In genomic region chr11:82869506-82870172, GRCm38 (mm10) we compare ENCODE assay signal across 8 mouse cellular contexts. TPM values are rescaled to one million over a fixed set of nuclear protein-coding genes. Genes with fewer than 3 reads are reported as not detected.
DNase-seq lines count a peak whose midpoint lies in the region; ATAC-seq and TF ChIP-seq lines count a peak whose summit lies in the region.

No protein-coding gene starts in this region.

- no peak for TF ChIP-seq EP300 in ES-Bruce4 (IDR thresholded peaks at IDR 0.05; ENCODE audit: insufficient read depth, low read depth, low read length)

- TF ChIP-seq POLR2A in ES-Bruce4 (IDR thresholded peaks at IDR 0.05; ENCODE audit: insufficient read depth, low read length) = no peak

- peak overlapping the region in 1 of 2 experiments; percentile 93; a peak in 3 of 4 replicates for H3K4me3 ChIP-seq in heart, embryonic 14.5 days (ENCODE audit: control insufficient read depth in 1 of 2, insufficient read depth in 1 of 2, low read depth in 1 of 2, low read length in 2 of 2)
- peak overlapping the region; percentile 77 for H3K4me3 ChIP-seq in ES-Bruce4 (ENCODE audit: low read depth, low read length)
- H3K4me3 ChIP-seq in forebrain, embryonic 10.5 days = peak overlapping the region; percentile 87
- peak overlapping the region; percentile 99 for H3K4me3 ChIP-seq in liver, embryonic 13.5 days (replicated peaks)

- 69% methylated on average over 9 of the region's 9 CpGs for WGBS in heart, embryonic 14.5 days
- WGBS in forebrain, embryonic 10.5 days = 79% methylated on average over 9 of the region's 9 CpGs
- 34% methylated on average over 9 of the region's 9 CpGs for WGBS in liver, embryonic 13.5 days (ENCODE audit: insufficient replicate concordance)

- no peaks in the 10 kb centered on the region for H3K27me3 ChIP-seq in heart, embryonic 14.5 days (ENCODE audit: control insufficient read depth, insufficient read depth, low read length)
- H3K27me3 ChIP-seq in ES-Bruce4 (ENCODE audit: control insufficient read depth, insufficient read depth, low read length, poor library complexity, severe bottlenecking) = no peaks in the 10 kb centered on the region
- peaks cover 8% of the 10 kb centered on the region; the same call in 1 of the 2 replicates for H3K27me3 ChIP-seq in forebrain, embryonic 10.5 days (ENCODE audit: poor library complexity, severe bottlenecking)
- H3K27me3 ChIP-seq in liver, embryonic 13.5 days = no peaks in the 10 kb centered on the region

- ATAC-seq in heart, embryonic 14.5 days (ENCODE audit: insufficient number of reproducible peaks, insufficient read depth, low FRiP score, low read depth) = no peak
- no peak for ATAC-seq in liver, embryonic 13.5 days (ENCODE audit: low read depth)

- no peak overlapping the region for H3K9ac ChIP-seq in heart, embryonic 14.5 days (ENCODE audit: low read length)
- peak overlapping the region; percentile 86 for H3K9ac ChIP-seq in ES-Bruce4 (ENCODE audit: low read depth, poor library complexity, severe bottlenecking)
- peak overlapping the region; percentile 96 for H3K9ac ChIP-seq in liver, embryonic 13.5 days

- H3K36me3 ChIP-seq in heart, embryonic 14.5 days (ENCODE audit: control insufficient read depth, insufficient read depth, low read length) = no peaks in the 10 kb centered on the region
- no peaks in the 10 kb centered on the region; the same call in 1 of the 2 replicates for H3K36me3 ChIP-seq in ES-Bruce4 (ENCODE audit: control insufficient read depth, insufficient read depth, low read length, poor library complexity, severe bottlenecking)
- no peaks in the 10 kb centered on the region for H3K36me3 ChIP-seq in forebrain, embryonic 10.5 days (replicated peaks)
- 0 out of 2 replicates have a peak, but pooled peaks cover 2% of the 10 kb centered on the region for H3K36me3 ChIP-seq in liver, embryonic 13.5 days

- H3K4me1 ChIP-seq in heart, embryonic 14.5 days (ENCODE audit: control insufficient read depth in 2 of 2, insufficient read depth in 2 of 2, low read length in 2 of 2) = peaks cover 0 to 7% of the 10 kb centered on the region in 2 experiments; a peak in 2 of 4 replicates
- no peaks in the 10 kb centered on the region for H3K4me1 ChIP-seq in ES-Bruce4 (ENCODE audit: control insufficient read depth, insufficient read depth, low read length)
- H3K4me1 ChIP-seq in forebrain, embryonic 10.5 days = peaks cover 27% of the 10 kb centered on the region
- peaks cover 58% of the 10 kb centered on the region for H3K4me1 ChIP-seq in liver, embryonic 13.5 days (replicated peaks)

- H3K27ac ChIP-seq in heart, embryonic 14.5 days (replicated peaks in 1 of 2; ENCODE audit: control insufficient read depth in 1 of 2, insufficient read depth in 1 of 2, low read depth in 2 of 2, low read length in 2 of 2) = no peak overlapping the region
- no peak overlapping the region for H3K27ac ChIP-seq in ES-Bruce4 (ENCODE audit: insufficient read depth, low read length)
- H3K27ac ChIP-seq in forebrain, embryonic 10.5 days = no peak overlapping the region
- peak overlapping the region; percentile 94 for H3K27ac ChIP-seq in liver, embryonic 13.5 days

- TF ChIP-seq CTCF in ES-Bruce4 (IDR thresholded peaks at IDR 0.05; ENCODE audit: low read depth, low read length) = no peak

- H3K9me3 ChIP-seq in heart, embryonic 14.5 days (ENCODE audit: control insufficient read depth, low read length) = no peaks in the 10 kb centered on the region
- H3K9me3 ChIP-seq in ES-Bruce4 (replicated peaks; ENCODE audit: control insufficient read depth, insufficient read depth, low read length, poor library complexity, severe bottlenecking) = no peaks in the 10 kb centered on the region
- no peaks in the 10 kb centered on the region for H3K9me3 ChIP-seq in forebrain, embryonic 10.5 days
- no peaks in the 10 kb centered on the region for H3K9me3 ChIP-seq in liver, embryonic 13.5 days (replicated peaks)

- H3K4me2 ChIP-seq in heart, embryonic 14.5 days (ENCODE audit: low read length) = peak overlapping the region; percentile 89
- H3K4me2 ChIP-seq in liver, embryonic 13.5 days = peak overlapping the region; percentile 70

- no peak for DNase-seq in heart, adult 11 months
- no peak for DNase-seq in forebrain, embryonic 10.5 days (ENCODE audit: extremely low spot score, low spot score)
- no peak for DNase-seq in liver, embryonic 13.5 days
- no peak for DNase-seq in ovary, postnatal 36 days (ENCODE audit: low spot score)
- DNase-seq in layer of hippocampus, adult 8-10 months (ENCODE audit: low spot score in 2 of 2) = no peak
- DNase-seq in cerebellum, postnatal 25 days = no peak

RNA-seq across cellular contexts. Expression of gene Rffl, which starts 1.4 kb away (rescaled TPM):
- polyA plus RNA-seq in heart, embryonic 14.5 days (2014; fragmentation: Nextera tagmentation; extraction: Ambion mirVana) = 3.7 and 3.8 TPM in 2 replicates
- 27.4 and 29.9 TPM in 2 replicates for polyA plus RNA-seq in ES-Bruce4 (2011; ENCODE audit: insufficient read depth, insufficient read length, low read depth, missing spikeins)
- 8.8 and 9.5 TPM in 2 replicates for polyA plus RNA-seq in forebrain, embryonic 10.5 days (2016; fragmentation: Nextera tagmentation; extraction: Ambion mirVana)
- 20.2 and 25.3 TPM in 2 replicates for polyA plus RNA-seq in liver, embryonic 13.5 days (2015; fragmentation: Nextera tagmentation; extraction: Ambion mirVana)
- 10 to 100 TPM; 12.1 to 16.0 (median 14.8) TPM for total RNA-seq in layer of hippocampus, adult 8-10 months (2022)

RNA-seq across cellular contexts. Expression of gene Rad51d, which starts 20.8 kb away (rescaled TPM):
- 15.0 and 15.8 TPM in 2 replicates for polyA plus RNA-seq in heart, embryonic 14.5 days (2014; fragmentation: Nextera tagmentation; extraction: Ambion mirVana)
- polyA plus RNA-seq in ES-Bruce4 (2011; ENCODE audit: insufficient read depth, insufficient read length, low read depth, missing spikeins) = 23.9 and 25.8 TPM in 2 replicates
- polyA plus RNA-seq in forebrain, embryonic 10.5 days (2016; fragmentation: Nextera tagmentation; extraction: Ambion mirVana) = 15.3 and 18.0 TPM in 2 replicates
- 6.8 and 8.0 TPM in 2 replicates for polyA plus RNA-seq in liver, embryonic 13.5 days (2015; fragmentation: Nextera tagmentation; extraction: Ambion mirVana)
- 10 to 100 TPM; 15.1 to 18.6 (median 17.1) TPM for total RNA-seq in layer of hippocampus, adult 8-10 months (2022)

RNA-seq across cellular contexts. Expression of gene Fndc8, which starts 22.3 kb away (rescaled TPM):
- 0.09 and 0.35 TPM in 2 replicates for polyA plus RNA-seq in heart, embryonic 14.5 days (2014; fragmentation: Nextera tagmentation; extraction: Ambion mirVana)
- polyA plus RNA-seq in ES-Bruce4 (2011; ENCODE audit: insufficient read depth, insufficient read length, low read depth, missing spikeins) = not detected in 2 replicates
- polyA plus RNA-seq in forebrain, embryonic 10.5 days (2016; fragmentation: Nextera tagmentation; extraction: Ambion mirVana) = 0.18 and 0.22 TPM in 2 replicates
- 0.05 and 0.08 TPM in 2 replicates for polyA plus RNA-seq in liver, embryonic 13.5 days (2015; fragmentation: Nextera tagmentation; extraction: Ambion mirVana)
- not detected for total RNA-seq in layer of hippocampus, adult 8-10 months (2022)

RNA-seq across cellular contexts. Expression of gene Nle1, which starts 38.6 kb away (rescaled TPM):
- 18.8 and 19.0 TPM in 2 replicates for polyA plus RNA-seq in heart, embryonic 14.5 days (2014; fragmentation: Nextera tagmentation; extraction: Ambion mirVana)
- 32.3 and 40.9 TPM in 2 replicates for polyA plus RNA-seq in ES-Bruce4 (2011; ENCODE audit: insufficient read depth, insufficient read length, low read depth, missing spikeins)
- 49.8 and 52.1 TPM in 2 replicates for polyA plus RNA-seq in forebrain, embryonic 10.5 days (2016; fragmentation: Nextera tagmentation; extraction: Ambion mirVana)
- polyA plus RNA-seq in liver, embryonic 13.5 days (2015; fragmentation: Nextera tagmentation; extraction: Ambion mirVana) = 21.3 and 24.3 TPM in 2 replicates
- 10 to 100 TPM; 39.5 to 51.7 (median 46.7) TPM for total RNA-seq in layer of hippocampus, adult 8-10 months (2022)

RNA-seq across cellular contexts. Expression of gene Unc45b, which starts 40.7 kb away (rescaled TPM):
- polyA plus RNA-seq in heart, embryonic 14.5 days (2014; fragmentation: Nextera tagmentation; extraction: Ambion mirVana) = 206 and 211 TPM in 2 replicates
- 3.3 and 3.5 TPM in 2 replicates for polyA plus RNA-seq in ES-Bruce4 (2011; ENCODE audit: insufficient read depth, insufficient read length, low read depth, missing spikeins)
- 0.23 and 0.31 TPM in 2 replicates for polyA plus RNA-seq in forebrain, embryonic 10.5 days (2016; fragmentation: Nextera tagmentation; extraction: Ambion mirVana)
- 0.75 and 1.1 TPM in 2 replicates for polyA plus RNA-seq in liver, embryonic 13.5 days (2015; fragmentation: Nextera tagmentation; extraction: Ambion mirVana)
- 1 to 10 TPM; 1.2 to 2.6 (median 1.6) TPM for total RNA-seq in layer of hippocampus, adult 8-10 months (2022)
